Mouse (Mus musculus) ES-CJ7 (cell line): Measurements from ENCODE around the gene Gm1113.

ENCODE experiments used
- DNase-seq: peaks from one replicate; pipeline ENCODE4 v3.0.0; 2011; ENCODE audit warnings: low read depth, low spot score

Gene Gm1113

GRCm38 (mm10) chr9:35529141-35529540 lies 11.1 kb upstream of the Gm1113 start:
- no peak for DNase-seq

DNA sequence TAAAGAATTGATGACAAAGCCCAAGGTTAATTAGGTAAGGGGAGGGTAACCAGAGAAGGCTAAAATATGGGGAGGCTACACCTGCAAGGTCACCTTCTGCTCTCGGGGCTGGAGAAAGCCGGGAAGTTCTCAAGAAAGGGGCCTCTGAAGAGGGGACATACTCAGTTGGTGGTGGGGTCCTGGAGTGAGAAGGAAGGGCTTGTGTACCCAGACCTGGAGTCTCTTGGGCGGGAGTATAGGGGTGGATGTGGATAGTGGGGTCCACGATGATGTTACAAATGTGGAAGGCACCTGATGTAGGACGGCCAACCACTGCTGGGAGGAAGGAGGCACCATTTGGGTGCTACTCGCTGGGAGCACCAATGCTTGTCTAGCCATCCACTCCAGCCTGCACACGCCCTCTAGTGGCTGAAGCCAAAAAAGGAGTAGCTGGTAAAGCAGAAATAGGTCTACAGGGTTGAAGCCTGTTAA lies 5.9 kb upstream of the Gm1113 start:
- peak; percentile 61 for DNase-seq

DNA sequence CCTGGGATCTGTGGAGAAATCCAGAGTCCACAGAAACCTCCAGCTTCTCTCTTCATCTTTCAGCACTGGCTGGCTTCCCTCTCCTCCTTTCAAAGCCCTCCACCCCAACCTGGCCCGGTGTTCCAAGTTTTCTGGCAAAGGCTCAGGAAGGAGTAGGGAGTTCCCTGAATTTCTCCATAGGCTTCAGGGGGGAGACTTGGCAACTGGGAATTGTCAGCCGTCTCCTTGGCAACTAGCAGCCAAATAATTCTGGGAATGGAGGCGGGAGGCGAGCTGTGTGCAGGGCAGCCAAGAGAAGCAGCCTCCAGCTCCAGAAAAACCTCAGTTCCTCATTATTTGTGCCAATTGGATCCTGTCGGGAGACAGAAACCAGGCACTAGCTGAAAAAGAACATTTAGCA lies 5.5 kb upstream of the Gm1113 start:
- no peak for DNase-seq

- no peak for DNase-seq
Measured at GRCm38 (mm10) chr9:35522821-35523515, 4.9 kb upstream of the Gm1113 start.

GRCm38 (mm10) chr9:35522241-35522640 lies 4.2 kb upstream of the Gm1113 start:
- DNase-seq, result no peak

- no peak for DNase-seq
Measured at GRCm38 (mm10) chr9:35520631-35521348, 2.7 kb upstream of the Gm1113 start.

GRCm38 (mm10) chr9:35516711-35517110 lies 1.4 kb downstream of the Gm1113 start:
- DNase-seq, result no peak

- DNase-seq, result no peak
Measured at GRCm38 (mm10) chr9:35516182-35516581, 1.9 kb downstream of the Gm1113 start.

- no peak for DNase-seq
Measured at GRCm38 (mm10) chr9:35513900-35514299, 4.2 kb downstream of the Gm1113 start.

GRCm38 (mm10) chr9:35508234-35508633 lies 9.8 kb downstream of the Gm1113 start:
- DNase-seq, result no peak

DNA sequence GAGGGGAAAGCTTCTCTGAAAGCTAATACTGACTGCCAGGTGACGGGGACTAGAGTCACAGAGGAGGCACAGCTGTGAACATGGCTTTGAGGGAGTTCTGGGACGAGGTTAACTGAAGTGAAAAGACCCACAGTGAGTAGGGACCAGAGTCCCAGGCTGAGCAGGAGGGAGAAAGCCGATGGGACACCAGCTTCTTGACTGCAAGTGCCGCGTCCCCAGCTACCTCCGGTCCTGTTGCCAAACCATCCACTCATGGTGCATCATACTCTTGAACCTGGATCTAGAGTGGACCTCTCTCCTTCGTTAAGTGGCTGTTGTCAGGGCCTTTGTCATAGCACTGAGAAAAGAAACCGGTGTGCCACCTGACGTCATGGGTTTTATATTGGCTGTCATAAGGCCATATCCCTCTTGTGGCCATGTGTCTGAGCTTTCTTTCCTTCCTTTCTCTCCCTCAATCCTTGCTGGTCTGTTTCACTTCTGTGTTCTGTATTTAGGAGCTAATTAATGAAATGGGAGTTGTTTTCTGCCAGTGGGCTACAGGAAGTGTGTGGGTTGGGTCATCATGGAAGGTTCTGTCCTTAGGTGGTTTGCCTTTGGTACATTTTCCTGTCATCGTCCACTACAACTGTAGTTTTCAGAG lies 15.6 kb downstream of the Gm1113 start:
- no peak for DNase-seq

DNA sequence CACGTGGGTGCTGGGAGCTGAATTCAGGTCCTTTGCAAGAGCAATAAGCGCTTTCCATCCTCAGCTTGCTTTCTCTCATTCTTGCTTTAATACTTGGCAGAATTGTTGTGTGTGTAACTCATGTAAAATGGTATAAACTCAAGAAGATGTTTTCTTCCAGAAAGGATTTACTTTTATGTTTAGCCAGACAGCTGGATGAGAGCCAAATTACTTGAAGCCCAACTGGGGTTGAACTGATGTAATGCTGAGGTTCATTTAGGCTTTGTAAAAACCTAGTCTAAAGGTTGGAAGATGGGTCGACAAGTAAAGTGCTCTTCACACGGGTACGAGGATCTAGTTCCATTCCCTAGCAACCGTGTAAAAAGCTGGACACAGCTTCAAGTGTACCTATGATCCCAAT lies 18.1 kb downstream of the Gm1113 start:
- no peak for DNase-seq

DNA sequence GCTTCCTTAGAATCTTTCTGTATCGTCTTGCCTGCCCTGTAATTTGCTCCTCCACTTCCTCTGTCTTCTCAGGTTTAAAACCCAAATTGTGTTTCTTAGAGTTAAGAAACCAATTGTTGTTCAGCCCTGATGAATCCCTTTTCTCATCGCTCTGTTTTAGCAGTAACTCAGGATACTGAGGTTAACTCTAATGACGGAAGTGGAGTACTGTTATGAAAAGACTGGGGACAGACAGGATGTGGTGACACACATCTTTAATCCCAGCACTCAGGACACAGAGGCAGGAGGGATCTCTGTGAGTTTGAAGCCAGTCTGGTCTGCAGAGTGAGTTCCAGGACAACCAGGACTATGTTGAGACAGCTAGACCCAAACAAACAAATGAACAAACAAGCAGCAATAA lies 22.6 kb downstream of the Gm1113 start:
- DNase-seq, result no peak

- DNase-seq, result no peak
Measured at GRCm38 (mm10) chr9:35494937-35495336, 23.1 kb downstream of the Gm1113 start.

DNA sequence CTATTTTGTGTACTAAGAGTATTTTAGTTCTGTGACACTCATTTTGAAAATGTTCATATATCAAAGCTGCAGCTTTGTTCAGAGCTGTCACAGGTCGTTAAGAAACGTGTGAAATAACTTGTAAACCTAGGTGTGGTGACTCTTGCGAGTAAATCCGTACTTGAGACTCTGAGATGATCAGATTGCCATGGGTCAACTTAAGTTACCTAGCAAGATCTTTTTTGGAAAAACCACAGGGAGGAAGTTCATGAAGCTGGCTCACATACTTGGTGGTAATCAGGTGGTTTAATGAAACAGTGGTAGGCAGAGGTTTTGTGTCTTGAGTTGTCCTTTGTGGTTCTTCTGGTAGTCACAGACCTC lies 24.4 kb downstream of the Gm1113 start:
- DNase-seq, result no peak

DNA sequence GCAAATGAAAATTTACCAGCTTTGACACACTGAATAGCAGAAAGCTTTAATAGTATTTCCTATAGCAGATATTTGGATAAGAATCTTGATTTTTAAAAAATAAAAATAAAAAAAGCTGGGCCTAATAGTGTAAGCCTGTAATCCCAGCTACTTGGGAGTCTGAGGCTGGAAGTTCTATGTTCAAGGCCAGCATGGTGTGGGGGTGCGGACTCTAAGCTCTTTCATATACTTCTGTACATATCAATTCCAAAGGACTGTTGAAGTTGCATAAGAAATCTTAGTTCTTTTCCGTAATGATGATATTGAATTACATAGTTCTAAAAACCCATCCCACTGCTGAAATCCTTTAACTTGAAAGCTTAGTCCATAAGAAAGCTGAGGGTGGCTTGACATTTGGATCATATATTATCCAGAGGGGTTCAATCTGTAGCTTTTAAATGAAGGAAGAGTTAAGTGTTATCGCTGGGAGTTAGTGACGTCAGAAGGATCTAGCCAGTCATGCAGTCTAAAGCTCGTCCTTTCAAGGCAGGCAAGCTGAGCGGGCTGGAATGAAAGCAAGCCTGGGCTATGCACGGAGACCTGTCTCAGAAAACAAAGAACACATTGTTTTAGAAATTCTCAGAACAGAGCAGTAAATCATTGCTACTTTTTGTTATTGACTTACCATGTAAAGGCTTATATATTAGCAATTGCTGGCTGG lies 24.9 kb downstream of the Gm1113 start:
- no peak for DNase-seq

- DNase-seq, result no peak
Measured at GRCm38 (mm10) chr9:35491109-35491866, 26.8 kb downstream of the Gm1113 start.

DNA sequence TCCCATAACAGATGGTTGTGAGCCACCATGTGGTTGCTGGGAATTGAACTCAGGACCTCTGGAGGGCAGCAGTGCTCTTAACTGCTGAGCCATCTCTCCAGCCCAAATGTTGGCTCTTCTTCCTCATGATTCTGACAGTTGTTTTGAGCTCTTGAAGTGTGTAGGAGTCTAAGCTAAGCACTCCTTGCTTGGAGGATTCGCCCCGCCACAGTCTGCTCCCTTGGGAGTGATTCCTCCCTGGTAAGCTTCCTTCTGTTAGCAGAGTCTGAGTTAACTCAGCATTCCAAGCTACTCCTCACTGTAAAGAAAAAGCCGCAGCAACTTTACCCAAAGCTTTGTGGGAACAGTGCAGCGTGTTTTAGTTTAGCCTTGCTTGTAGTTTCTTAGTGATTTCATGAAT lies 29.6 kb downstream of the Gm1113 start:
- DNase-seq, result no peak

DNA sequence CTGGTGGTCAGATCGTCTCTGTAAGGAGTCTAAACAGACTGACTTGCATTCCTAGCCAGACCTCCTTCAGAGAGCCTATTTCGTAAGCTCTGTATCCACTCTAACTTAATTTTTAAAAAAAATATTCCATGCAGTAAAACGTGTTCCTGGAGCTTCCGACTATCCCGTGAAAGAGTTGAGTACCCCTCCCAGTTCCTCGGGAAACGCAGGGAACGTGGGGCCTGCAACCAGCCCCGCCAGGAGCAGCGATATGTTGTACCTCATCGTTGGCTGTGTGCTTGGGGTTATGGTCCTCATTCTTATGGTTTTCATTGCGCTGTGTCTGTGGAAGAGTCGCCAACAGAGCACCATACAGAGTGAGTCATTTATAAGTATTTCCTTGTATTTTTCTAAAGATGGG lies 31.5 kb downstream of the Gm1113 start:
- DNase-seq, result no peak

DNA sequence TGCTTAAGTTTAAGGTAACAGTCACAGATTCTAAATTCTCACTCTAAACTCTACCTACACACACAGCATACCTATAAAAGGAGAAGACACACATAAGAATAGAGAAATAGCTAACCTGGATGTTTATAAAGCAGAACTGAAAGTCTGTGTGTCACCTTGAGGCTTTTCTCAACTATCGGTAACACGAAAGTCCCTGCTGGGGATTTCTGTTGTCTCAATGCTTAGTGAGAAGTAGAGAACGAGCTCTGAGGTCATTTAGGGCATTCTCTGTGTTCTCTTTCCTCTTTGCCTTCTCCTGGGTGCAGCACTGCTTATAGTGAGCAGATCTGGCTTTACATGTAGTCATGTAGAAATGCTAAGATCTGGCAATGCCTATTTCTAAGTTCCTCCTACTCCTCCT lies 34.1 kb downstream of the Gm1113 start:
- no peak for DNase-seq
